Mouse (Mus musculus) ES-E14 (cell line): ENCODE measurements around the gene Hes3. TPM values are rescaled to one million over a fixed set of nuclear protein-coding genes. Genes with fewer than 3 reads are reported as not detected.
A peak's percentile ranks its signal among the peaks of the same experiment; 100 is the strongest.

Experiments used
- DNase-seq: peaks from one replicate; pipeline ENCODE4 v3.0.0-alpha.2; 2013; ENCODE audit warnings: low read depth, low spot score
- H3K27ac ChIP-seq: 2 replicates; pipeline ENCODE4 v1.5.1; 2012; ENCODE audit warnings: low read depth, mild to moderate bottlenecking, low read length, moderate library complexity, mixed read lengths; ENCODE audit not compliant: poor library complexity, insufficient read depth, severe bottlenecking
- H3K36me3 ChIP-seq: 2 replicates; pipeline ENCODE4 v1.6.1; 2012; ENCODE audit warnings: mild to moderate bottlenecking, low read length, moderate library complexity, mixed read lengths; ENCODE audit not compliant: control insufficient read depth, poor library complexity, insufficient read depth, severe bottlenecking
- H3K4me1 ChIP-seq, 2 experiments: fragments of 150-350 bp in 1 of 2; sonication (generic) in 1 of 2; 2 replicates each; pipeline ENCODE4 v1.6.1; 2012; ENCODE audit warnings: low read length in 2 of 2, mild to moderate bottlenecking in 1 of 2, mixed read lengths in 1 of 2; ENCODE audit not compliant: control insufficient read depth in 2 of 2, insufficient read depth in 2 of 2, poor library complexity in 1 of 2
- H3K4me3 ChIP-seq, 2 experiments: fragments of 150-350 bp in 1 of 2; sonication (generic) in 1 of 2; 2 replicates each; pipeline ENCODE4 v1.5.1; 2012; ENCODE audit warnings: low read length in 2 of 2, low read depth in 1 of 2, mild to moderate bottlenecking in 1 of 2, mixed read lengths in 1 of 2; ENCODE audit not compliant: insufficient read depth in 1 of 2, poor library complexity in 1 of 2, severe bottlenecking in 1 of 2
- H3K9ac ChIP-seq: 2 replicates; pipeline ENCODE4 v1.6.1; 2012; ENCODE audit warnings: low read depth, mild to moderate bottlenecking, low read length, mixed read lengths; ENCODE audit not compliant: poor library complexity, insufficient read depth, severe bottlenecking
- H3K9me3 ChIP-seq: fragments of 150-350 bp; sonication (generic); 2 replicates; pipeline ENCODE4 v1.6.1; 2012; ENCODE audit warnings: low read depth, mild to moderate bottlenecking, low read length; ENCODE audit not compliant: control insufficient read depth, insufficient read depth
- CHD2 ChIP-seq: IDR thresholded peaks from 2 replicates; pipeline ENCODE4 v1.6.1; 2014; ENCODE audit warnings: mild to moderate bottlenecking, low read depth, low read length, inconsistent platforms
- HCFC1 ChIP-seq: IDR thresholded peaks from 2 replicates; pipeline ENCODE4 v1.6.1; 2012; ENCODE audit warnings: low read length, inconsistent platforms, borderline replicate concordance; ENCODE audit not compliant: insufficient read depth
- MAFK ChIP-seq: IDR thresholded peaks from 2 replicates; pipeline ENCODE4 v1.6.1; 2014; ENCODE audit warnings: mild to moderate bottlenecking, low read depth, low read length, inconsistent platforms; ENCODE audit not compliant: insufficient read depth
- ZC3H11A ChIP-seq: IDR thresholded peaks from 2 replicates; pipeline ENCODE4 v1.6.1; 2012; ENCODE audit warnings: low read depth, mild to moderate bottlenecking, inconsistent platforms, low read length, borderline replicate concordance
- ZNF384 ChIP-seq: IDR thresholded peaks from 2 replicates; pipeline ENCODE4 v1.6.1; 2012; ENCODE audit warnings: low read depth, low read length, inconsistent platforms
- in situ Hi-C, 2 experiments: fragments of 600-800 bp; cut with MboI; formaldehyde crosslinking; loops; one replicate each; pipeline ENCODE4 v1.15.1; 2025; ENCODE audit warnings: low sequenced_read_pairs in 2 of 2, inconsistent platforms in 1 of 2; ENCODE audit not compliant: unreplicated experiment in 2 of 2
- total RNA-seq: library from RNA; depleted of rRNA; stranded (reverse); fragments of 300-350 nt; gene quantifications from 2 replicates; pipeline ENCODE4 v1.2.3, GENCODE M21; 2012

Gene Hes3
- total RNA-seq, 1 experiment, result 0.58 TPM

- Histone ChIP-seq H3K4me3 (peak within 1 kb of the TSS; percentile 76 to 94), H3K9me3 (no peaks in the 10 kb centered on the region), H3K4me1 (peaks cover 4 to 22% of the 10 kb centered on the region in 2 experiments; a peak in 2 of 4 replicates), H3K36me3 (peaks cover 11% of the 10 kb centered on the region), H3K27ac (peak within 1 kb of the TSS; percentile 26; the same call in 1 of the 2 replicates), H3K9ac (peak within 1 kb of the TSS; percentile 82)
- TF ChIP-seq ZNF384 (no peak), CHD2 (peak; percentile 97), MAFK (no peak), ZC3H11A (no peak), HCFC1 (peak; percentile 88)
- in situ Hi-C loops, result no loop called here
- DNase-seq, result peak; percentile 97
Measured at GRCm38 (mm10) chr4:152296874-152297861, 5.7 kb upstream of the Hes3 start, which contains the start of gene Icmt. Icmt (plus strand) TSS chr4:152297227.

GRCm38 (mm10) chr4:152296371-152296770 is 4.9 kb upstream of the Hes3 start:
- Histone ChIP-seq H3K4me3 (peak overlapping the region; percentile 71 to 84), H3K27ac (no peak overlapping the region; the same call in 1 of the 2 replicates), H3K4me1 (peaks cover 4 to 25% of the 10 kb centered on the region in 2 experiments; a peak in 3 of 4 replicates), H3K36me3 (peaks cover 11% of the 10 kb centered on the region), H3K9ac (peak overlapping the region; percentile 76; the same call in 1 of the 2 replicates), H3K9me3 (no peaks in the 10 kb centered on the region)
- no peak for DNase-seq
- in situ Hi-C loops, result no loop called here
- no peak for TF ChIP-seq CHD2
- no peak for TF ChIP-seq MAFK
- no peak for TF ChIP-seq ZC3H11A
- TF ChIP-seq ZNF384, result no peak
- TF ChIP-seq HCFC1, result no peak

GRCm38 (mm10) chr4:152295916-152296315 is 4.5 kb upstream of the Hes3 start:
- DNase-seq, result no peak
- H3K9ac ChIP-seq, result peak overlapping the region; percentile 41; the same call in 1 of the 2 replicates
- peaks cover 4 to 28% of the 10 kb centered on the region in 2 experiments; a peak in 3 of 4 replicates for H3K4me1 ChIP-seq
- no peaks in the 10 kb centered on the region for H3K9me3 ChIP-seq
- TF ChIP-seq MAFK (no peak), HCFC1 (no peak), ZNF384 (no peak), ZC3H11A (no peak), CHD2 (no peak)
- peaks cover 11% of the 10 kb centered on the region for H3K36me3 ChIP-seq
- H3K27ac ChIP-seq, result no peak overlapping the region
- H3K4me3 ChIP-seq, result no peak overlapping the region
- in situ Hi-C loops, result no loop called here

- Histone ChIP-seq H3K9ac (no peak overlapping the region), H3K27ac (no peak overlapping the region), H3K4me3 (no peak overlapping the region), H3K36me3 (no peaks in the 10 kb centered on the region; the same call in 1 of the 2 replicates), H3K4me1 (peaks cover 4 to 31% of the 10 kb centered on the region in 2 experiments; a peak in 3 of 4 replicates), H3K9me3 (no peaks in the 10 kb centered on the region)
- in situ Hi-C loops, result no loop called here
- TF ChIP-seq CHD2 (no peak), MAFK (no peak), ZC3H11A (no peak), ZNF384 (no peak), HCFC1 (no peak)
- no peak for DNase-seq
Measured at GRCm38 (mm10) chr4:152294188-152294929, 2.9 kb upstream of the Hes3 start.
